Mouse (Mus musculus): ENCODE measurements at regions not wholly inside any gene's neighbourhood (a gene's known extent, or its start where the extent isn't known, plus 50 kb on each side); places are given as distances from the start of the nearest gene placed in this dataset.
A peak's percentile ranks its signal among the peaks of the same experiment; 100 is the strongest.
"Not testable (repeated sequence)": the region's sequence is repeated elsewhere in the genome, so short reads cannot be mapped to it uniquely, and the experiment has no call there.

DNA sequence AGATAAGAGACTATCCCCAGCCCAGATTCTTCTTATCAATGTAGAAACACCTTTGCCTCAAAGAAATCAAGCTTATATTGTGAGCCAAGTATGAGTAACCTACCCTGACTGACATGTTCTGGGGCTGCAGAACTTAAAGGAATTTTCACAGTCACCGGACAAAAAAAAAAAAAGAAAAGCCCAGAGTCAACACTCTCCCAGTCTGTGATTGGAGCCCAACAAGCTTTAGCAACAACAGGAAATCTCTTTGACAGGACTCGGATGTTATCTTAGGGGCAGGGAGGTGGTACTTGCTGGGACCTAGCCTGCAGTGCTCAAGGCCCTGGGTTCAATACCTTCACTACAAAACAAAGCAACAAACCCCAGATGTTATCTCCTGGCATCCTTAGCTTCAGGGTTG, 114.2 kb downstream of the Nectin1 start:
- DNase-seq: peak in 1 of 2 experiments; percentile 2

DNA sequence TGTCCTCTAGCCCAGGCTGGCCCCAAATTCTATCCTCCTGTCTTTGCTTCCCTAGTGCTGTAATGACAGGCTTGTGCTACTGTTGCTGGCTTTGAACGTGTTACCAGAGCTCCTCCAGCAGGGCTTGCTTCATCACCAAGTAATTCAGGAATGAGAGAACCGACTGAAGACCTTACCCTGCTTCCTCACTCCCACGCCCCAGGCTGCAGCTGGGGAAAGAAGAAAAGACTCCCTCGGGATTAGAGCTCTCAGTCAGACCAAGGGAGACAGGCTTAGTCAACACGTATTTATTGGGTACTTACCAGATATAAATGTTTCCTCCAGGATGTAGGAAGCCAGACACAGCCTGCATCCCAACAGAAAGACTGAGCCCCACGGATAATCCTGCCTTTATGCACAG, 115.0 kb downstream of the Nectin1 start:
- DNase-seq: no peak

DNA sequence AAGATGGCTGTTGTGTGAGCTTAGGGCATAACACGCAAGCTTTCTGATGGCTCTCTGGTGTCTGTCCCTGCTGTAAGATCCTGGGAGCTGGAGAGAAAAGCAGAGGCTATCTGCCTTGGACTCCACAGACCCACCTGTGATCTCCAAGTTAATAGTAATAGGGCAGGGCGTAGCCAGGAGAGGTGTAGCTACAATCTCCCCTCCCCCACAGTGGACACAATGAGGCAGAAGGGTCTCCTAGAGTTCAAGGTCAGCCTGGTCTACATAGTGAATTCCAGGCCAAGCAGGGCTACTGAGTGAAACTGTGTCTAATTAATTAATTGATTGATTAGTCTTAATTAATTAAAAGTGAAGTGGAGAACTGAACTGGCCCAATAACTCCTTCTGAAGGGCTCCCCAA, 116.5 kb downstream of the Nectin1 start:
- no peak for DNase-seq

DNA sequence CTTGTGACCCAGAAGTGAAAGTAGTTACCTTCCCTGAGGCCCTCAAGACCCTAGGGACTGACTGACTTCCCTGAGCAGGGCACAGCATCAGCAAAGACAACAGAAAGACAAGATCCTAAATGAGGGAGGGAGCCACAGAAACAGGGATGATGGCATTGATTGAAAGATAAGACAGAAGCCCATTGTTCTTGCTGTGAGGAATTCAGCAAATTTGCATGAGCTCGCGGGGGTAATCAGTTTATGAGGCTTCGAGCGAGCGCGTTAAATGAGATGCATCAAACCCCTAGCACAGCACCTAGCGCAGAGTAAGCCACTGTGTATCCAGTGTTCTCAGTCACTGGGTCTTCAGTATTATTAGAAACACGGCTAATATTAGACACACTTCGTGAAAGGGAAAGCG, 117.6 kb downstream of the Nectin1 start:
- no peak for DNase-seq

DNA sequence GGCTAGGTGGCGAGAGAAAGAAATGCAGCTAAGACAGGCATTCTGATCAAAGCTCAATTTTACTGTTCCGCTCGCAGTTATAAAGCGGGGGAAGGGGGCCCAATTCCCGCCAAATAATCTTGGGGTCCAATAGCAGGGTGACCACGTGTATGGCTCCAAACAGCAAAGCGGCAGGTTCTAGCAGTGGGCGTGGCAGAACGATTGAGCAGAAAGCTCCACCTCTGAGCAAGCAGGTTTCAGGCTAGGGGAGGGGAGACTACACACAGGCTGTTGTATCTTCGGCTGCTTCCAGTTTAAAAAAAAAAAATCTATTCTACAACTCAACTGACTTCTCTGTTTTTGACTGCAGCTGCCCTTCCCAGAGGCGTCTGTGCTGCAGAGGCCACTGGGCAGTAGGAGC, 118.2 kb downstream of the Nectin1 start:
- DNase-seq: not testable (repeated sequence)

DNA sequence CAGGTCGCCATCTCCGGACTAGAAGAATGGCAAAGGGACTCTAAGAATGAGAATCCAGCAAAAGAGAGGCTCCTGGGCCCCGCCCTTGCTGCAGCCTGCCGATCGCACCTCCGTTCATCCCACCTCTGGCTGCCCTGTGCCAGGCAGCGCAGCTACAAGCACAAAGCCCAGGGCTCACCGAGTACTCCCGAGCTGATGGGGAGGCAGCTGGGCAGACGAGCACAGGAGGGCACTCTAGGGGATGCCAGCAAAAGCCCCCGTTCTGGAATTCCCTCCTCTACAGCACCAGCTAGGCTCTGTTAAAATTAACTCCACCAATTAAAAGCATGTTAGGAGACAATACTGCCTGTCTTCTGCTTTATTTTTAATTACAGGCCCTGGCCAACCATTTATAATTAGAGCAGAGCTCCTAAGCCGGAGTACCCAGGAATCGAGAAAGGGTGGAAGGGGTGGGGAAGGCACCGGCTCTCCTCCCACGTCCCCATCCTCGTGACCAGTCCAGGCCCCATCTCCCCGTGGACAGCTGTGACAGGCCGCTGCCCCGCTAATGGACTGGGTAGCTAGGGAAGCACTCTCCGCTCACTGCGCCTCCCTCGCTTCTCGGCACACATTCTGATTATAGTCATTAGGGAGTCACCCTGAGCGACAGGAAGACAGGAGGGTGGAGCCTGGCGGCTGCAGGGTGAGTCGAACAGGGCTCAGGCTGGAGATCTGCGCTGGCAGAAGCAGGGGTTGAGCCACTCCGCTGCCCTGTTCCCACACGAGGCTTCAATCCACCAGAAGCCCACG, 120.0 kb downstream of the Nectin1 start:
- DNase-seq: peak; percentile 3 to 23

DNA sequence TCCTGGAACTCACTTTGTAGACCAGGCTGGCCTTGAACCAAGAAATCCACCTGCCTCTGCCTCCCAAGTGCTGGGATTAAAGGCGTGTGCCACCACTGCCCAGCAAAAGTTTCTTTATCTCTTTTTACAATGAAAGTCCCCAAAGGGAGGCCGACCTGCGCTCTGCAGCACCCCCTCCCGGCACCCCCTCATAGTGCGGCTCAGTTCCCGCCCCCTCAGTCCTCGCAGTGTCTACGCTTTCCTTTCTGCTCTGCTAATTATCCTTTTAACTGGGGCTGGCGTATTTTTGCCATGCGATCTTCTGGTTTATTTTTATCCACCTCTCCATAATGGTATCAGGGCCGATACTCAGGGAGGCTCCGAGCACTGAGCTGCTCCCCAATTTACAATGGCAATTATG, 123.0 kb downstream of the Nectin1 start:
- DNase-seq: no peak

DNA sequence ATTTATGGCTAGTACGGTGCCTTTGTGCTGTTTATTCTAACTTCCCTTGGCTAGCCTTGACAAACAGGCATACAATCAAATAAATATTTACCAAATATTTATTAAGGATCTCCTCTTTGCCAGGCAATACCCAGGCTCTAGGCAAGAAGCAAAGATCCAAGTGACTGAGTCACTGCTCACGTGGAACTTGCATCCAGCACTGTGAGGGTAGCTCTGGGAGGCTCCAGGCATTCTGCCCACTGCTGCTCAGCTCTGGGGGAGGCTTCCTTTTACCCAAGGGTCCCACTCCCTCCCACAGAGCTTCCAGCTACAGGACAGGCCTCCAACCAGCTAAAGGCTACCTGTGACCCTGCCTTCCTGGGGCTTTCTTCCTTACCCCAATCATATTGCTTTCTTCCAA, 130.1 kb downstream of the Nectin1 start:
- DNase-seq: no peak

DNA sequence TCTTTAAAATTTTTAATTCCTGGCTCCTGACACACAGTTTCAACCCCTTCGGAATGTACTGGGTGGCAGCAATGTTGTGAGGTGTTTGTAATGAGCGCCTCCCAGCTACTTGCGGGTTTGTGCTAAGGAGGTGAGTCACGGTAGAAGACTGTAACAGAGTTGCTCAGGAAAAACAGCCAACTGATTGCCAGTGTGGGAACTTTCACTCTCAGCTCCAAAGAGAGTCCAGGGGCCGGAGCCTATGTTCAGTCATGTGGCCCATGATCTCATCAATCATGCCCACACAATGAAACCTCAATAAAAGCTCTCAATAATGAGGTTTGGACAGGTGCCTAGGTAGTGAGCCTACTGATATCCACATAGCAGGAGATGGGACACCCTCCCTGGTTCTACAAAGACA, 130.5 kb downstream of the Nectin1 start:
- DNase-seq: no peak

DNA sequence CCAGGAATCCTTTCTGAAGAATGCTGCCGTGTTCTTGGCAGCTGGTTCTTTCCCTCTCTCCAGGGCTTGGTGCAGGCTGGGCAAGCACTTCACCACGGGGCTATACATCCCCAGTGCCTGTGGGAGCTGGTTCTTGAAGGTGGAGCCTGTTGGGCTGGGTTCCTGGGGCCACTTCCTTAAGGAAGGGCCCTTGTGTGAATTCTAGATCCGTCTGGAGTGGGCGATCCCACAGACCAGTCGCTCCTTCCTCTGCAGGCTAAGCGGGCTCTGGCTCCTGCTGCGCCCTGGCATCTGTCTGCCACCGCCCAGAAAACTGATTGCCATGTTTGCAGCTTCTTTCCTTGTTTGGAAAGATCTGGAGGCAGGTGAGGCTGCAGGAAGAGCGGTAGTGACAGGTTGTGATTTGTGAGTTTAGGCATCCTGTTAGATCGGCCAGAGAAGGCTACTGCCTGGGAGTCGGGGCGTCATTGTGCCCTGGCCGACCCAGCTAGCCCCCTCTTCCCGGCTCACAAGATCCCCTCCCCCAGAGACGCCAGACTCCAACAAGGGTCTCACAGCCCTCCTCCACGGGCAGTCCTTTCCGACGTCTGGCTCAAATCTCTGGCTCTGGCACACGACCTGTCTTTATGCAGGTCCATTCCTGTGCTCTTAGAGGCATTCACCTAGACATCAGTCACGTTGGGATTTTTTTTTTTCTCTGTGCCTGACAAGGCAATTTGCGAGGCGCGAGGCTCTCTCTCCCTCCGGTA, 135.6 kb downstream of the Nectin1 start:
- no peak for DNase-seq

DNA sequence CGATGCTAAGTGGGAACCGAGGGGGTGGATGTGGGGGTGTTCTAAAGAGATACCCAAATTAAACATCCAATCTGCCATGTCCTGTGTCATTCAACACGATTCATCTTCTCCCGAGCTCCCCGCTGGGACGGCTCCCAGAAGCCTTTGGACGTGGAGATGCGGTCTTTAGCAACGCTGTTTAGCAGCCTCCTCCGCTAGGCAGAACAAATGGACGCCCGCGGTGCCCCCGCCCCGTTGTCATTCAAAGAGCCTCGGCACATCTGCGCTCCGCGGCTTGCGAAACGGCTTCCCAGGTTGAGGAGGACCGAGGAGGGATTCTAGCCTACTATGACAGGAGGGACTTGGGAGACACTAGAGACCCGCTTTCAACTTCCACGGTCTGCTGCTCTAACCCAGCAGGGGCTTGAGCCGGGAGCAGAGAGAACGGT, 136.2 kb downstream of the Nectin1 start:
- no peak for DNase-seq

DNA sequence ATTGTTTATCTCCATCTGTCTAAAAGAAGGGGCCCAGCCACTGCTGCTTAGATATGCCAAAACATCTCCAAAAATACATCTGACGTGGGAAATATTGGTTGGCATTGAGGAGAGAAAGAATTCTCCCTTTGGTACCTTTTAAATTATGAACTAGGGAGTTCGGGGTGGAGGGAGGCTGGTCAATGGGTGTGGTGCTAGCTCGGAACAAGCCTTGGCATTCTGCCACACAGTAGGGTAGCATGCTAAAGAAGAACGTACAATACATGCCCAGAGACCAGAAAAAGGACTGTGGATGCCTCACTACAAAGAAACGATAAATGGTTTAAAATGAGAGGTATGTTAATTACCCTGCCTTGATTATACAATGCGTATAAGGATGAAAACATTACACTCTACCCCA, 149.3 kb downstream of the Nectin1 start:
- no peak for DNase-seq

DNA sequence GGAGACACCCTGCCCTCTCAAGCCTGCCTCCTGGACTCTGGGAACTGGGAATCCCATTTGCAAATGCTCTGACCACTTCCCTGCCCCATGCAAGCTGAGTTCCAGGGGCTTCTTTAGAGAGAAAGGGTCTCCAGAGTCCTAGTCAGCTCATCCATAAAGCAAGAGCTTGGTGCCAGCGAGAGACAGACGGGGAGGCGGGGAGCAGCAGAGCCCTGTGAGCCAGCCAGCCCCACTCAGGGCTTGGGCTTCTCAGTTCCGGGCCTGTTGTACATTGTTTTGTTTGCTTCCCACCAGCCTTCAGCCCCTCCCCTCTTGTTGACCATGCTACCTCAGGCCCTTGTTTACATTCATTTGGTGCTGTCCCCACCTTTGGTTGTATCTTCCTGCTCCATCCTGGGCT, 143.9 kb upstream of the Thy1 start:
- DNase-seq: no peak

DNA sequence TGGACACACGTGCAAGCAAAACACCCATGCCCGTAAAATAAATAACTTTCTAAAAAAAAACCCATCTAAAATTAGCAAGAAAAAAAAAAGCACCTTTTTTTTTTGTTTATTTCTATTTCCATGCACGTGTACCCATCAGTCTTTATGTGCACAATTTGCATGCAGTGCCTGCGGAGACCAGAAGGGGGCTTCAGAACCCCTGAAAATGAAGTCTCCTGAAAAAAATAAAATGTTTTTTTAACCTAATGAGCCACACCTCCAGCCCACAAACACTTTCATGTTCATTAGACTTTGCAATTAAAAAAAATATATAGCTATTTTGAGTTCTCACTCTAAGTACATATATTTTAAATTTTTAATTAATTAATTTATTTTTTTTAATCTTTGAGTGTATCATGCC, 134.9 kb upstream of the Thy1 start:
- no peak for DNase-seq

DNA sequence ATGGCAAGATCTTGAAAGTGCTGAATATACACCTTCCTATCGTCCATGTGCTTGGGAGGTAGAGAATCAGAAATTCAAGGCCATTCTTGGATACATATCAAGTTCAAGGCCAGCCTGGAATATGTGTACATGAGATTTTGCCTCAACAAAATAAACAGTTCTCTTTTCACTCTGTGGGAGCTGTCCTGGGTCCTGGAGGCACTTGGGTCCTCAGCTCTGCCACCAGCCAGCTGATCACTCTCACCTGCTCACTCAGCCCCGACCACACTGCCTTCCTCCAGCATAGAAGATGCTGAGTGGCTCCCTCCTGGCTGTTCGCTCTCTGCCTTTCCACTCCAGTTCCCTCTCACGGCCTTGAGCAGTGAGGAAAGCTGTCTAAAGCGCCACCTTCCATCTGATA, 128.2 kb upstream of the Thy1 start:
- peak in 1 of 2 experiments; percentile 44 for DNase-seq

DNA sequence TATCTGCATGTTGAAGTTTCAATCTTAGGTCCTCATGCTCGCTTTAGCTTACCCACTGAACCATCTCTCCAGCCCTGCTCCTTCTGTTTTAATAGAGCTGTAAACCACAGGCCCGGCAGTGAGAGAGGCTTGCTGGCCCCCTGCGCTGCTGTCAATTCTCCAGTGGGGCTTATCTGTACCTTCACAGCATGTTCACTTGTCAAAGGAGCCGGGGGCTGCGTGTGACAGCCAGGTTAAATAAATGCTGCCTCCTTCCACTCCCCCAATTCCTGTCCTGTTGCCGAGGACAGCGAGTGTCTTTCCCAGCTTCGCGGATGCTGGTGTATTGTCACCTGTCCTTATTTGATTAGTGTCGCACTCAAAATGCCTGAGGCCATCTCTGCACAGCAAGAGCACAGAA, 125.7 kb upstream of the Thy1 start:
- DNase-seq: no peak

DNA sequence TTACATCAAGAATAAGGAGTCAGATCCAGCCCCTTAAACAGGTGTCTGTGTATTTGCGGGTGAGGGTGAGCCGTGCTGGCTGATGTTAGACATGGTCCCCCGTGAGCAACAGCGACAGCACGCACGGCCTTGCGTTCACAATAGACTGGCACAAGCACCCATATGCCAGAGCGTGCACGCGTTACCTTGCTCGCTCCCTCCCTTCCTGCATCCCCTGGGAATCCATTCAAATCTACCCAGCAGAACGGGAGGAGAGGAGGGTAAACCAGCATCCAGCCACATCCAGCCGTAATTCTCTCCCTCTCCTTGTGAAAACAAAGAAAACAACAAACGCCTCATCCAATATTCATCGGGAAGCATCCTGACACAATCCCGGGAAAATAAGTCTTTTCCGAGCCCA, 124.2 kb upstream of the Thy1 start:
- DNase-seq: no peak

DNA sequence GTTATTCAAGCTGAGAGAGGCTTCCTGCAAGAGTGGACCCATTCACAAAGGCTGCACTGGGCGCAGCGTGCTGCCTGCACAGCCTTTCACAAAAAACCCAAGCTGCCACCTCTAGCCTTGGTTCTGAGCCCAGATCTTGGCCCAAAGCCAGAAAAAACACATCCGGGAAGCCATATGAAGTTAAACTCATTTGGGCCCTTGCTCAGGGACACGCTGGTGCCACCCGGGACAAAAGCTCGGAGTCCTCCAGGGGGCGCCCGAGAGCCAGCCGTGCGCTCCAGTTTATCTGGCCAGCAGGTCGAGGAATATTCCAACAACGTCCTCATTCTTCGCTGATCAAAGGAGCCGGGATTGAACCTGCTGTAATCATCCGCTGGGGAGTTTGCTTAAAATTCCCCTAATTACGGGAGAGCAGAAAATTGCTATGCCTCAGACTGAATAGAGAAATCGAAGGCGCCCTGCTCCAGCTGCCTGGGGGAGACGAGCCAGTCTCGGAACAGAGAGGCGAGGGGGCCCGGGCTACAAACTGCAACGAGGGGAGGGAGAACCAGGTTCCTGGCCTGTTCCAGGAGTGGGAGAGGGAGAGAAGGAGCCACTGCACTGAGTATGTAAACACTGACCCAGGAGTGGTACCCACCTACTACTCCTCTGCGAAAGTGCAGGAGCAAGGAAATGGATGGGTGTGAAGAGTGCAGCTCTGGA, 123.0 kb upstream of the Thy1 start:
- DNase-seq: peak; percentile 68 to 91

DNA sequence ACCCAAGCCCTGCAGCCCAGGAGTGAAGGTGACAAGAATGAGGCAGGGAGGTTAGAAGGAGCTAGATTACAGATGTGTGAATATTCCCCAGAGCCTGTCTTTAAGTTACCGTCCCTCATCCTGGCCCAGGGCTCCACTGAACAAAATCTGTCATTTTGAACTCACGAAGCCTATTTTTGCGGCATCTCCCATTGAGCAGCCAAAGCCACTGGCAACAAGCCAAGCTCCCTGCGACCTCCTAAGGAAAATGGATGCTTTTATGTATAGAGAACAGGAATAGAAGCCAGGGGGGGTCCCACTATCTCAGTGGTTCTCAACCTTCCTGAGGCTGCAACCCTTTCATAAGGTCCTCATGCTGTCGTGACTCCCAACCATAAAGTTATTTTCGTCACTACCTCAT, 121.0 kb upstream of the Thy1 start:
- DNase-seq: no peak

DNA sequence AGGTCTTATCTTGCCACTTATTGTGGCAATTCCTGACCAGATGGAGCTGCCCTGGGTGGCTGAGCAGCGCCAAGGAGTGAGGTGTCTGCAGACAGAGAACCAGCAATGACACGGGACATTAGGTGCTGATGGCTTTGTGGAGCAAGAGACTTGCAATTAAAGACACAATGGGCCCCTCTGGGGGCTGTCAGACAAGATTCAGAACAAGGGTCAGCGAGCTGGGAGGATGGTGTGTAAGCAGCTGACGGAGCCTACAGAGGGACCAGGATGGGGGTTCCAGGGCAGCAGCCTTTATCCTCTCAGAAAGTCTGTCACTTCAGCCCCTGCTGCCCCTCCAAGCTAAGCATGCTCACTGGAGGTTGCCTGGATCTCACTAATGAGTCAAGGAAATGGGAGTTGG, 120.1 kb upstream of the Thy1 start:
- DNase-seq: no peak

DNA sequence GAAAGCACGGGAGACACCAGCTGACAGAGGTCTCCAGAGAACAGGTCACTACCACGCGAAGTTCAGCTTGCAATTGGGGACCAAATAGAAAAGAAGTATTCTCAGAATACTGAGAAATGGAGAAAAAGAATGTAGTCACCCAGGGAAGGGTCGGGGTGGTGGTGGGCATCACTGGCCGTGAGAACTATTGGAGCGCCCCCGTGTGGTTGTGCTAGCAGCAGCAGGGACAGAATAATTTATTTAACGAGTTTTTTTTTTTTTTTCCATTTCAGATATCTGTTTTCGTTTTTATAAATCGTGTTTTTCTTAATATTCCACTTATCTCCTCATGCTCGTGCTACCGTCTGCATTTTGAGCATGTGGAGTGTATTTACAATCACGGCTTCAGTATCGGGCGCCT, 118.4 kb upstream of the Thy1 start:
- DNase-seq: peak in 1 of 2 experiments; percentile 38

DNA sequence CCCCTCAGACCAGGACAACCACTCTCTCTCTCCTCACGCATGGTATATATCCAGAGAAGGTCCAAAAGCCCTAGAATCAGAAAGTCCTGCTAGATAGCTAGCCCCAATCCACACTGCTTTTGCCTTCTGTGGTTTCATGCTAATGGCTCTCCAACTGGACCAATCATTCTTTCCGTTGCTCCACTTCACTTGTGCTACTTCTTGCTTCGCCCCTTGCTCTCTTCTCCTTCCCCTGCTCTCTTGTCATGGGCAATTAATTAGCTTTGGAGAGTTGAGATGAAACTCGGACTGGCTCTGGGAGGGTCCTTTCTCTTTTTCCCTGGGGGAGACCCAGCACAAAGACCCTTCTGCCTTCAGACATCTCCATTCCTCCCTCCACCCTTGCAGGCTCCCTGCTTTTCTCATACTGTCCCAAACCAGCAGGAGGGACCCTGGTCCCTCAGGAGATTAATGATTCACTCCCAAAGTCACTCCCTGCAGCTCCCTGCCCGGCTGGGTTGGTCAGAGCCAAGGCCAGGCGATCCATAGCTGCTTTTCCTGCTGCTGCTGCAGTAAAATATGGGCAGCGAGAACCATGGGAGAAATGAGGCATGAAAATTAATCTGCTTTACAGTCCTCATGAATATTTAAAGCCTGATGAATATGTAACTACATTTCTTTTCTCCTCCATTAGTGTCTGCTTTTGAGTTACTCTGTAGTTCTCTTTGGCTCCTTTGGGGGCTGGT, 113.7 kb upstream of the Thy1 start:
- DNase-seq: peak; percentile 29 to 42

DNA sequence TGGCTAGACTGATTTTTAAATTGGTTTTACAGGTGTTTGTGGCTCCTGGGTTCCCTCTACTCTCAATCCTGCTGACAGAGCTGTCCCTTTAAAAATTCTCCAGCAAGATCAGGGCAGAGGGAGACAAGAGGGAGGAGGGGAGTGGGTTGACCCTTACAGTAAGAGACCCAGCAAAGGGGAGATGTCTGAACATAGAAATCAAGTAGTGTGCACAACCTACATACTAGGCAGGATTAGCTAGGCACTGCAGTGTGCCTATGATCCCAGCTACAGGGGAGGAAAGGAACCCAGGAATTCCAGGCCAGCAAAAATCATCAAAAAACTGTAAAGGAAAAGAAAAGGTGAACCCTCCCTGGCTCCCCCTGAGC, 113.2 kb upstream of the Thy1 start:
- no peak for DNase-seq
